Mouse (Mus musculus) CH12.LX (cell line): ENCODE data around the gene Ppt1.

Source experiments
- CTCF ChIP-seq, 2 experiments: IDR thresholded peaks in 1 of 2; conservative IDR thresholded peaks in 1 of 2; 2 replicates each; pipeline ENCODE4 v1.5.1; 2011 to 2012; ENCODE audit warnings: low read depth in 2 of 2, low read length in 2 of 2, improper control_type of control experiment in 1 of 2, inconsistent platforms in 1 of 2, mild to moderate bottlenecking in 1 of 2, moderate library complexity in 1 of 2
- MAZ ChIP-seq: IDR thresholded peaks from 2 replicates; pipeline ENCODE4 v1.6.1; 2012; ENCODE audit warnings: low read depth, mild to moderate bottlenecking, inconsistent platforms, low read length, improper control_type of control experiment, moderate library complexity
- NELFE ChIP-seq: IDR thresholded peaks from 2 replicates; pipeline ENCODE4 v1.6.1; 2011; ENCODE audit warnings: low read depth, low read length, improper control_type of control experiment
- POLR2A ChIP-seq: IDR thresholded peaks from 2 replicates; pipeline ENCODE4 v1.6.1; 2011; ENCODE audit warnings: low read depth, mild to moderate bottlenecking, improper control_type of control experiment, low read length
- SIN3A ChIP-seq: IDR thresholded peaks from 2 replicates; pipeline ENCODE4 v1.6.1; 2012; ENCODE audit warnings: low read length, improper control_type of control experiment, inconsistent platforms
- USF1 ChIP-seq: IDR thresholded peaks from 2 replicates; pipeline ENCODE4 v1.6.1; 2014; ENCODE audit warnings: low read depth, mild to moderate bottlenecking, inconsistent platforms, low read length, improper control_type of control experiment
- ZNF384 ChIP-seq: IDR thresholded peaks from 2 replicates; pipeline ENCODE4 v1.6.1; 2012; ENCODE audit warnings: low read depth, low read length, improper control_type of control experiment, inconsistent platforms

DNA sequence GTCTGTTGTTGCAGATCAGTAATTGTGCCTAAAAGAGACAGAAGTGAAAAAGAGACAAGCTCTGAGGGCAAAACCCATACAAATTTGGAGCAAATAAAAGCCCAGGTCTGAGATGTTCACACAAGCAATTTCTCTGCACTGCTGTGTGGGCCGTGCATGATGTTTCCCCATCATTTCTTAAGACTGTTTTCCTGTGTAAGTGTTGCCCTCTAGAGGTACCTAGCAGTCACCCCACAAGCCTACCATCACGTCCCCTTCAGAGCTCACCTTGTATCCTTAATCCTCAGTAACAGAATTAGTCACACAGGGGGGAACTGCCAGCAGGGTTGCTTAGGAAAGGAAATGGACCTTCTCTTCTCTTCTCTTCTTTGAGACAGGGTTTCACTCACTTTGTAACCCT, 21.9 kb downstream of the Ppt1 start:
- TF ChIP-seq POLR2A (no peak), ZNF384 (no peak), CTCF (conservative IDR thresholded peaks at IDR 0.05 in 1 of 2, IDR thresholded peaks at IDR 0.05 in 1 of 2; ENCODE audit: low read depth in 2 of 2, low read length in 2 of 2) (peak in 1 of 2 experiments; percentile 64; a peak in 2 of 4 replicates), USF1 (no peak), SIN3A (no peak), MAZ (no peak), NELFE (no peak)
